Mouse (Mus musculus) embryonic facial prominence, embryonic 13.5 days (tissue): ENCODE data around the gene Kcnip4. TPM values are rescaled to one million over a fixed set of nuclear protein-coding genes. Genes with fewer than 3 reads are reported as not detected.

Experiments used
- ATAC-seq: fragments of 200-750 bp; cut with Nextera tagmentation; 2 replicates; pipeline ENCODE4 v1.8.0; 2017; ENCODE audit warnings: low read depth; ENCODE audit not compliant: insufficient number of reproducible peaks, insufficient read depth, low FRiP score, low TSS enrichment
- H3K27ac ChIP-seq: fragments of 300-500 bp; sonication (generic); 2 replicates; pipeline ENCODE4 v1.5.1; 2015; ENCODE audit warnings: moderate library complexity, mild to moderate bottlenecking, inconsistent platforms
- H3K27me3 ChIP-seq: fragments of 300-500 bp; sonication (generic); 2 replicates; pipeline ENCODE4 v1.6.1; 2015; ENCODE audit warnings: mild to moderate bottlenecking, inconsistent platforms
- H3K36me3 ChIP-seq: fragments of 300-500 bp; sonication (generic); 2 replicates; pipeline ENCODE4 v1.6.1; 2015; ENCODE audit warnings: mild to moderate bottlenecking, inconsistent platforms
- H3K4me1 ChIP-seq: fragments of 300-500 bp; sonication (generic); 2 replicates; pipeline ENCODE4 v1.6.1; 2015; ENCODE audit warnings: inconsistent platforms
- H3K4me2 ChIP-seq: fragments of 300-500 bp; sonication (generic); 2 replicates; pipeline ENCODE4 v1.6.1; 2015; ENCODE audit warnings: moderate library complexity, mild to moderate bottlenecking, inconsistent platforms
- H3K4me3 ChIP-seq: fragments of 300-500 bp; sonication (generic); 2 replicates; pipeline ENCODE4 v1.5.1; 2015; ENCODE audit warnings: mild to moderate bottlenecking, inconsistent platforms
- H3K9ac ChIP-seq: fragments of 300-500 bp; sonication (generic); 2 replicates; pipeline ENCODE4 v1.6.1; 2015; ENCODE audit warnings: mild to moderate bottlenecking, inconsistent platforms
- H3K9me3 ChIP-seq: fragments of 300-500 bp; sonication (generic); 2 replicates; pipeline ENCODE4 v1.6.1; 2016; ENCODE audit warnings: inconsistent platforms
- WGBS: fragments of 180-500 bp; shearing (Covaris S2); methylation state at CpG from one replicate; pipeline ENCODE4 v1.1.7; 2015; ENCODE audit warnings: mixed read lengths; 5-methylcytosine and 5-hydroxymethylcytosine counted together
- polyA plus RNA-seq: library from polyadenylated mRNA; unstranded; fragments of >200 nt; fragmentation: Nextera tagmentation; extraction: Ambion mirVana; gene quantifications from 2 replicates; pipeline ENCODE4 v1.2.1, GENCODE M21; 2015

Gene Kcnip4
- polyA plus RNA-seq, 1 experiment from 2014 or later = 5.1 TPM

DNA sequence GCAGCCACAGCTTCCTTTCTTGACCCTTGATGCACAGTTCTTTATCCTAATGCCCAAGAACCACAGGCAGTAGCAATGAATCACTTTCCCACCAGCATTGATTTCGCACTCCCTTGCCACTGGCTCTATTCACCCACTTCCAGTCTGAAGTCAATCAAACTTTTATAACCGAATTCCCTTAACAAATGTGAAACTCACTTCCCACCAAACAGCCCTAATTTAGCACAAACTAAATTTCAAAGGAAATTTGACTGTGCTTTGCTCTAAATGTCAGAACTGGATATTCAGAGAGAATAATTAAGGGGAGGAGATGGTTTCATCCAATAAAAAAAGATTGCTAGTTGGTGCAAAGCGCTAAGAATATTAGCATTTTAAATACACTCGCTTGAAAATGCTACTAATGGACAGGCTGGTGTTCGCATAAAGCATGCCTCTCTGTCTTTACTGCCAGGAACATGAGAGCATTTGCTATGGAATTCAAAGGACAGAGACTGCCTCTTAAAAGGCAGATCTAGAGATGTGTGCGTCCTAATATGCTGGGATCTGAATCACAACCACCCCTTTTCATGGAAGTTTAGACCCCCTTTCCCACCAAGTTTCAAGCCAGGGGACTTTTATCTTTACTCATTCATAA is 63.9 kb downstream of the Kcnip4 start:
- no peak for ATAC-seq
- no peaks in the 10 kb centered on the region for H3K36me3 ChIP-seq
- H3K27me3 ChIP-seq = no peaks in the 10 kb centered on the region
- WGBS = 86% methylated on average over 6 of the region's 6 CpGs
- no peak overlapping the region for H3K9ac ChIP-seq
- no peak overlapping the region for H3K4me2 ChIP-seq
- H3K4me1 ChIP-seq = no peaks in the 10 kb centered on the region
- no peak overlapping the region for H3K4me3 ChIP-seq
- H3K27ac ChIP-seq = no peak overlapping the region
- no peaks in the 10 kb centered on the region for H3K9me3 ChIP-seq

DNA sequence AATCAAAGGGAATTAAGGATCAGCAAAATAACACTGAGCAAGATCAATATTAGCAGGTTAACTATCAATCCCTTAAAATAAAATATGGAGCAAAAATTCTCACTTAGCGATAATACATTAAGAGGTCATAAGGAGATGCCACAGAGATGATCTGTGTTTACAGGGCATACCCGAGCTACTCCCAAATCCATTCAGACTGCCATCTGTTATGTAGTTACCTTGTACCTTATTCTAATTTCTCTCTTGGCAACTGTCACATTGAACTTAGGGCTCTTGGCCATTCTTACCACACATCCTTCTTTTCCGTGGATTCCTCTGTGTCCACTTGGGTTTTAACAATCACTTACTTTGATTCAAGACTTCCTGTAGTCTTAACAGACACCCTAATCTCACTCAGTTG is 71.6 kb downstream of the Kcnip4 start:
- H3K4me3 ChIP-seq = no peak overlapping the region
- H3K27ac ChIP-seq = no peak overlapping the region
- H3K4me2 ChIP-seq = no peak overlapping the region
- H3K4me1 ChIP-seq = no peaks in the 10 kb centered on the region
- H3K36me3 ChIP-seq = no peaks in the 10 kb centered on the region
- no peaks in the 10 kb centered on the region for H3K27me3 ChIP-seq
- ATAC-seq = no peak
- H3K9me3 ChIP-seq = no peaks in the 10 kb centered on the region
- H3K9ac ChIP-seq = no peak overlapping the region
- WGBS = 74% methylated on average over 3 of the region's 3 CpGs

DNA sequence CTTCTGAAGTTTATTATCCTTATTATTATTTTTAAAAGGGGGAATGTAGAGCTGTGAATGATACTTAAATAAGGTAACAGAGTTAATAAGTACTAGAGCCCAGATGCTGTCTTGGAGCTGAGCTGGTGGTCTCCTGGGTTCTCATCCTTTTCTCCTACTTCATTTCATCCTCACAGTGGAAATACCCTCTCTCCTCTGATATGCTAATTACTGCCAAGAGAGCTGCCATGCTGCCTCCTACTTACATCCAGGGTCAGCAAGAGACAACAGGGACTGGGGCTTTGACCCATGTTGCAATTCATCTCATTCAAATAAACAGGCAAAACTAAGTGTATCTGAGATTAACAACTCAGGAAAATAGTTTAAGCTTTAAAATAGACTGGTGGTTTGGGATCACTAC is 73.4 kb downstream of the Kcnip4 start:
- no peak overlapping the region for H3K4me2 ChIP-seq
- no peak for ATAC-seq
- no peaks in the 10 kb centered on the region for H3K4me1 ChIP-seq
- no peak overlapping the region for H3K4me3 ChIP-seq
- no peak overlapping the region for H3K27ac ChIP-seq
- H3K9me3 ChIP-seq = no peaks in the 10 kb centered on the region
- H3K9ac ChIP-seq = no peak overlapping the region
- no peaks in the 10 kb centered on the region for H3K27me3 ChIP-seq
- no peaks in the 10 kb centered on the region for H3K36me3 ChIP-seq

DNA sequence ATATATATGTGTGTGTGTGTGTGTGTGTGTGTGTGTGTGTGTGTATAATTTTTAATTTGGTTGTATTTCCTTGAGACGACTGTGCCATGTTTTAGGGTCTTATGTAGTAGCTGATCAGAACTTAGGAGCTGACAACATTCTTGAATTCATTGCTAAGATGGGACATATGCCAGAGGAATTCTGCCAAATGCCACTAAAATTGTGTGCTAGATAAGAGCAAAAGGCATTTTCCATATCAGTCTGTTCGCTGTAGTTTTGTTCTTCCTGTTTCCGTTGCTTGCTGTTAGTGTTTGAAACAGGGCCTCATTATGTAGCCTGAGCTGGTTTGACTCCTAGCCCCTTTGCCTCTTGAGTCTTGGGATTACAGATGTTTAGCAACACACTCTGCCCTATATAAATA is 73.8 kb downstream of the Kcnip4 start:
- no peak overlapping the region for H3K4me2 ChIP-seq
- no peaks in the 10 kb centered on the region for H3K27me3 ChIP-seq
- WGBS = 80% methylated on average over 3 of the region's 3 CpGs
- no peak overlapping the region for H3K4me3 ChIP-seq
- H3K9ac ChIP-seq = no peak overlapping the region
- no peak overlapping the region for H3K27ac ChIP-seq
- H3K9me3 ChIP-seq = no peaks in the 10 kb centered on the region
- no peak for ATAC-seq
- no peaks in the 10 kb centered on the region for H3K4me1 ChIP-seq
- no peaks in the 10 kb centered on the region for H3K36me3 ChIP-seq

DNA sequence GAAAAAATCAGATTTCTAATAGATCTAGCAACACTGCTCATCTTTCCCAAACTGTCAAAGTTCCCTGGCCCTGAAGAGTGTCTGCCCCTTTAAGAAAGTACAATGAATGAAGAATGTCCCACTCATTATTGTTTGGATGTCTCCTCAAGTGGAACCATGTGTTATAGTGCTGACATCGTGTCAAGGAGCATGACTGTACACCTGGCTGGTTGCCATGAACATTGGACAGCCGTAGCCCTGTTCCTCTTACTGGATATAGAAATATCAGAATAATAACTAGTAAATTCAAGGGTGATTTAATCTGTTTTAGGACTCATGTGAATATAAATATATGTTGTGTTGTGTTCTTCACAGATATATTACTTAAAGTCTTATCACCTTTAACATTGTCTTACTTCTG is 87.5 kb downstream of the Kcnip4 start:
- Histone ChIP-seq H3K36me3 (no peaks in the 10 kb centered on the region), H3K9ac (no peak overlapping the region), H3K4me2 (no peak overlapping the region), H3K27me3 (no peaks in the 10 kb centered on the region), H3K4me3 (no peak overlapping the region), H3K27ac (no peak overlapping the region), H3K9me3 (no peaks in the 10 kb centered on the region), H3K4me1 (no peaks in the 10 kb centered on the region)
- no peak for ATAC-seq
- 50% methylated on average over 2 of the region's 2 CpGs for WGBS

DNA sequence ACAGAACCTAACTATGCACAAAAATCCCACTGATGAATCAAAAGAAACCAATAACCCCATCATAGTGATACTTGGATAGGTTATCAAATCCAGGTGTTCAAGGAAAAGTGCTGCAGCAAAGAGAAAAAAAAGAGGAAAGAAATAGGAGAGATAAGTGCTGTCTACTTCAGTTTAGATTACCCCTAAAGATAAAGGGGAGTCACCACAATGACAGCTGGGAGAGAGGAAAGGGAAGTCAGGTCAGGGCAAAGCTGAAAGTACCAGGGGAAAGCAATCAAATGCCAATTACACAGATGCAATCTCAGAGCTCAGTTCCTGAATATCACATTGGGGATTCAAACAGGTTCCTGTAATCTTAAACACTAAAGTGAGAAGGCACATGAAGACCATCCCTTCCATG is 97.0 kb downstream of the Kcnip4 start:
- Histone ChIP-seq H3K36me3 (no peaks in the 10 kb centered on the region), H3K4me1 (no peaks in the 10 kb centered on the region), H3K4me2 (no peak overlapping the region), H3K9me3 (no peaks in the 10 kb centered on the region), H3K27me3 (no peaks in the 10 kb centered on the region), H3K9ac (no peak overlapping the region), H3K4me3 (no peak overlapping the region), H3K27ac (no peak overlapping the region)
- ATAC-seq = no peak

DNA sequence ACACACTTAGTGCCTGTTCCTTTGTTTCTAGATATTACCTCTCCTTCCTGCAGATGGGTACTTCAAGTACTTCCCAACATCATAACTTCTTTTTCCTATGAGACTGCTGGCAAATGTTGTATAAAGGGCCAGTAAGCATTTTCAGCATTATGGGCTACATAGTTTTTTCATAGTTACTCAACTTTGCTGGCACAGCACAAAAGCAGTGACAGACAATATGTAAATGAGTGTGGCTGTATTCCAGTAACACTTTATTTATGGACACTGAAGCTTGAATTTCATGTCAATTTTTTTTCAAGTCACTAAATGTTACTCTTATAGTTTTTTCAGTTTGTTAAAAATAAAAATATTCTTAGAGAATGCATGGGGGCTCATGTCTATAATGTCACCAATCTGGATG is 105.0 kb downstream of the Kcnip4 start:
- Histone ChIP-seq H3K27me3 (no peaks in the 10 kb centered on the region), H3K27ac (no peak overlapping the region), H3K4me2 (no peak overlapping the region), H3K36me3 (no peaks in the 10 kb centered on the region), H3K4me1 (no peaks in the 10 kb centered on the region), H3K4me3 (no peak overlapping the region), H3K9ac (no peak overlapping the region), H3K9me3 (no peaks in the 10 kb centered on the region)
- ATAC-seq = no peak

DNA sequence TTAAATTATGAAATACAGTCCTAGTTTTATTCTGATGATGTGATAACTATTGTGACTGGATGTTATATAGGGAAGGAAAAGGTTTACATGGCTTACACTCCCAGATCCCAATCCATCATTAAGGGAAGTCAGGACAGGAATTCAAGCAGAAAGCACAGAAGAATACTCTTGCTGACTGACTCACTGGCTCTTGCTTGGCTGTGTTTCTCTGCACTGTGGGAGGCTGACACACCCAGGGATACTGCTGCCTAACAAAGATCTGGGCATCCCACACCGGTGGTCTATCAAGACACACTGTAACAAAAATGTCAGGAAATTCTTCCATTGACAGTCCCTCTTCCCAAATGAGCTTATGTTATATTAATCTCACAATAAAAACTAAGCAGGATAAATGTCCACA is 116.4 kb downstream of the Kcnip4 start:
- Histone ChIP-seq H3K9ac (no peak overlapping the region), H3K4me3 (no peak overlapping the region), H3K36me3 (no peaks in the 10 kb centered on the region), H3K4me1 (no peaks in the 10 kb centered on the region), H3K9me3 (no peaks in the 10 kb centered on the region), H3K27me3 (no peaks in the 10 kb centered on the region), H3K27ac (no peak overlapping the region), H3K4me2 (no peak overlapping the region)
- ATAC-seq = no peak
- 69% methylated on average over 1 of the region's 1 CpGs for WGBS

DNA sequence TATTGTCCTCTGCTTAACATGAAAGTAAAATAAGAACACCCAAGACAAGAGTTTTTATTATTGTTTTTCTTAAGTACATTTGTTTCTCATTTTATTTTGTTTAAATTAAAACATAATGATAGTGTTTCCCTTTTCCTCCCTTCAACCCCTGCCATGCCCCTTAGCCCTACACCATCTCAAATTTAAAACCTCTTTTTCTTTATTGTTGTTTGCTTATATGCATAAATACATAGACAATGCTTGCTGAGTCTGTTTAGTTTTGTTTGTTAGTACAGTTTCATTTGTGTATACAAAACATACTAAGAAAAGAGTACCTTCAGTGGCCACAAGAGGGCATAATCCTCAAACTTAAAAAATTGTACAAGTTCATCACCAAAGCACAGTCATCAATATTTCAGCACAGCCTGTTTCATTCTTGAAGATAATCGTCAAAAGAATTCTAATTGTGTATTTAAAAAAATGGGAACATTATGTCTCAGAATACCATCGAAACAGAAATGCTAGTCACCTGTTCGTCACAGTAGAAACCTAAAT is 154.1 kb downstream of the Kcnip4 start:
- H3K4me2 ChIP-seq = no peak overlapping the region
- no peaks in the 10 kb centered on the region for H3K36me3 ChIP-seq
- ATAC-seq = no peak
- H3K27ac ChIP-seq = no peak overlapping the region
- no peaks in the 10 kb centered on the region for H3K4me1 ChIP-seq
- WGBS = 48% methylated on average over 3 of the region's 3 CpGs
- no peak overlapping the region for H3K4me3 ChIP-seq
- no peak overlapping the region for H3K9ac ChIP-seq
- no peaks in the 10 kb centered on the region for H3K9me3 ChIP-seq
- H3K27me3 ChIP-seq = no peaks in the 10 kb centered on the region

DNA sequence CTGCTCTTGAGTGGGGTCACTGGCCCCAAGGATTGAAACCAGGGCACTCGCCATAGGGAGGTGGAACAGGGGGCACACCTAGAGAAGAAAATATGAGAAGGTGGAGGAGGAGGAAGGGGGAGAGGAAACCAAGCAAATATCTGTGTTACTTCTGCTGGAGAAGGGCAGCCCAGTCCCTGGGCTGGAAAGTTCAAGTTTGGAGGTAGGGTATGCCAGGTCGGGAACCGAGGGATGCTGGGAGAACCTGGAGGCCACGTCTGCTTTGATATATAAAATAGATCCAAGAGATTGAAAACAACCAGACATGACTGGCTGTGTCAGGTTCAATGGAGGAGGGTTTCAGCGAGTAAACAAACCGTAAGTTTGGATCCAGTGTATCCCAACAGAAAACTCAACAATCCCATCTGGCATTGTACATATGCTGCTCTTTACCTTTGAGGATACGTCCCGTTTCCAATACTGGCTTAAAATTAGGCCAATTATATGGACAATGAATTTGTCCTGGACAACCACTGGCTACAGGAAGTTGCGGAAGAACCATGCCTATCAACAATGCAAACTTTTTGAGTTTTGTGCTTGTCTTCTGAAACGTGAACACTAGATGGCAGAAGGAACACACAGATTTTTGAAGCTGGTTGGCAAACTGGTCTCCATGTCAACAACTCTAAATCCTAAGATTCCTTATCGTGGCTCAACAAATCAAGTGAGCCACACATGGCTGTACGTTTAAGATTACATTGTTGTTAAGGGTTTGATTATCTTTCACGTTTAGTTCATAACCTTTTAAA is 155.9 kb downstream of the Kcnip4 start:
- Histone ChIP-seq H3K36me3 (no peaks in the 10 kb centered on the region), H3K27ac (no peak overlapping the region), H3K27me3 (no peaks in the 10 kb centered on the region), H3K4me3 (no peak overlapping the region), H3K4me1 (no peaks in the 10 kb centered on the region), H3K9me3 (no peaks in the 10 kb centered on the region), H3K4me2 (no peak overlapping the region), H3K9ac (no peak overlapping the region)
- no peak for ATAC-seq
- WGBS = 45% methylated on average over 13 of the region's 13 CpGs

DNA sequence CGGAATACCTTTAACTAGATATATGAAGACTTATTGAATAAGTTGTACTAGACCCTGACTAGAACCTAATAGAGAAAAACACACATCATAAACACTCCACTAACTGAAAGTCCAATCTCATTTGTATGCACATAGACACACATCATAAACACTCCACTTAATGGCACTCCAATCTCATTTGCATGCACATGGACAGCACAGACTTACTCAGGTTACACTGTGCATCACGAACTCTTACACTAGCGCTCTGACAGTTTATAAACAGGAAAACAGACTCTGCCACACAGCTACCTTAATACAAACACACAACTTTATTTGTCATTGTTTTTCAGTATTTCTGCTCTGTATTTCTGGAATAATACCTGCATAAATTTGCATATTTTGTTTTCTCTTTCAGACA is 168.3 kb downstream of the Kcnip4 start:
- no peaks in the 10 kb centered on the region for H3K36me3 ChIP-seq
- H3K4me2 ChIP-seq = no peak overlapping the region
- no peak overlapping the region for H3K4me3 ChIP-seq
- H3K27ac ChIP-seq = no peak overlapping the region
- WGBS = 74% methylated on average over 3 of the region's 3 CpGs
- H3K9ac ChIP-seq = no peak overlapping the region
- no peak for ATAC-seq
- H3K27me3 ChIP-seq = no peaks in the 10 kb centered on the region
- no peaks in the 10 kb centered on the region for H3K9me3 ChIP-seq
- no peaks in the 10 kb centered on the region for H3K4me1 ChIP-seq

DNA sequence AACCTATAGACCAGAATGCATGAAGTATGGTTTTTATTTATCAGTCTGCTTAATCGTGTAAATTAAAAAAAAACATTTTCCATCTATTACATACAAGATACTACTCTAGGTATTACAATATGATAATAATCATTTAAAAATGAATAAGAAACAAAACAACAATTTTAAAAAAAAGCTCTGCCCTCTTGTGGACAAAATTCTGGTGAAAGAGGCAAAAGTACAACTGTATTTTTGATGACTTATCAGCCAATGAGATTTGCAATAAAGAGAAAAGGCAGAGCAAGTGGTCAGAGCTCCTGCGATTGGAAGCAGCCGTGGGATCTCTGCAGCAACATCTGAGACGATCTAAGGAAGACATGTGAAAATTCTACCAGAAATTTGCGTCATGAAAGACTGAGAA is 172.6 kb downstream of the Kcnip4 start:
- Histone ChIP-seq H3K27me3 (no peaks in the 10 kb centered on the region), H3K9ac (no peak overlapping the region), H3K4me2 (no peak overlapping the region), H3K4me3 (no peak overlapping the region), H3K36me3 (no peaks in the 10 kb centered on the region), H3K27ac (no peak overlapping the region), H3K4me1 (0 out of 2 replicates have a peak, but pooled peaks cover 2% of the 10 kb centered on the region), H3K9me3 (no peaks in the 10 kb centered on the region)
- ATAC-seq = no peak
- 78% methylated on average over 5 of the region's 5 CpGs for WGBS
